Comparison of ENCODE assay signal across 27 mouse cellular contexts in genomic region chr6:73251336-73251735, GRCm38 (mm10). TPM values are rescaled to one million over a fixed set of nuclear protein-coding genes. Genes with fewer than 3 reads are reported as not detected.
DNase-seq lines count a peak whose midpoint lies in the region; ATAC-seq lines count a peak whose summit lies in the region.
"Had no signal": no experiment of that assay in that cellular context is flagged by ENCODE, and none has a peak within 500 bp of the region (broad histone marks: within the 10 kb centered on the region; RNA-seq: fewer than 3 reads in every experiment).

No protein-coding gene starts in this region.

- H3K9me3 ChIP-seq in kidney, embryonic 14.5 days (ENCODE audit: control insufficient read depth, low read length) = no peaks in the 10 kb centered on the region
- no peaks in the 10 kb centered on the region for H3K9me3 ChIP-seq in intestine, embryonic 15.5 days
- H3K9me3 ChIP-seq in hindbrain, embryonic 13.5 days = no peaks in the 10 kb centered on the region
- H3K9me3 ChIP-seq: embryonic facial prominence, embryonic 13.5 days; forebrain, embryonic 12.5 days; hindbrain, embryonic 12.5 days; limb, embryonic 10.5 days; neural tube, embryonic 13.5 days; stomach, embryonic 15.5 days had no signal

- H3K36me3 ChIP-seq in kidney, embryonic 14.5 days (ENCODE audit: control insufficient read depth, insufficient read depth, low read length) = 0 out of 2 replicates have a peak, but pooled peaks cover 1% of the 10 kb centered on the region
- H3K36me3 ChIP-seq in intestine, embryonic 15.5 days = no peaks in the 10 kb centered on the region
- peaks cover 1% of the 10 kb centered on the region for H3K36me3 ChIP-seq in hindbrain, embryonic 13.5 days
- H3K36me3 ChIP-seq: hindbrain, embryonic 12.5 days had no signal

- 90% methylated on average over 11 of the region's 11 CpGs for WGBS in kidney, embryonic 14.5 days
- 69% methylated on average over 11 of the region's 11 CpGs for WGBS in intestine, embryonic 15.5 days
- WGBS in hindbrain, embryonic 13.5 days = 98% methylated on average over 11 of the region's 11 CpGs

- no peak overlapping the region for H3K4me2 ChIP-seq in kidney, embryonic 14.5 days (replicated peaks; ENCODE audit: low read depth, low read length)
- H3K4me2 ChIP-seq in intestine, embryonic 15.5 days (replicated peaks) = 0 out of 2 replicates have a peak overlapping the region, but pooled peaks have one; percentile 2
- no peak overlapping the region for H3K4me2 ChIP-seq in hindbrain, embryonic 13.5 days
- H3K4me2 ChIP-seq: embryonic facial prominence, embryonic 13.5 days; forebrain, embryonic 12.5 days; hindbrain, embryonic 12.5 days; lung, embryonic 14.5 days; neural tube, embryonic 13.5 days; stomach, embryonic 15.5 days had no signal

- H3K9ac ChIP-seq in kidney, embryonic 14.5 days (ENCODE audit: low read depth, low read length) = no peak overlapping the region
- no peak overlapping the region for H3K9ac ChIP-seq in intestine, embryonic 15.5 days
- H3K9ac ChIP-seq in hindbrain, embryonic 13.5 days = no peak overlapping the region
- H3K9ac ChIP-seq: embryonic facial prominence, embryonic 13.5 days; forebrain, embryonic 12.5 days; hindbrain, embryonic 12.5 days; lung, embryonic 14.5 days; neural tube, embryonic 13.5 days; stomach, embryonic 15.5 days had no signal

- ATAC-seq in kidney, embryonic 14.5 days (ENCODE audit: low FRiP score, low TSS enrichment) = no peak
- no peak for ATAC-seq in intestine, embryonic 15.5 days
- ATAC-seq in megakaryocyte-erythroid progenitor cell, adult 5-6 weeks (replicated peaks; ENCODE audit: low FRiP score, low TSS enrichment, poor library complexity, severe bottlenecking) = no peak
- no peak for ATAC-seq in hindbrain, embryonic 13.5 days (ENCODE audit: low FRiP score)
- ATAC-seq: midbrain, embryonic 16.5 days had no signal

- H3K4me1 ChIP-seq in kidney, embryonic 14.5 days (ENCODE audit: control insufficient read depth, insufficient read depth, low read length) = peaks cover 10% of the 10 kb centered on the region
- H3K4me1 ChIP-seq in intestine, embryonic 15.5 days (replicated peaks) = peaks cover 15% of the 10 kb centered on the region
- peaks cover 19% of the 10 kb centered on the region for H3K4me1 ChIP-seq in hindbrain, embryonic 13.5 days (replicated peaks)

- peak; percentile 85 for DNase-seq in kidney, adult 11 months
- DNase-seq in kidney, adult 8-10 months = peak; percentile 84 to 85
- peak; percentile 25 to 53 for DNase-seq in kidney, postnatal 4 days
- DNase-seq: adrenal gland, postnatal 10 days; B cell, adult 2 months; cerebellum, adult 8-10 months; cerebellum, postnatal 36 days; embryo, embryonic 11 days; heart, adult 2 months; liver; lung, embryonic 14.5 days; right cerebral cortex, postnatal 4 days; thymus, postnatal 25 days had no signal

- no peaks in the 10 kb centered on the region for H3K27me3 ChIP-seq in kidney, embryonic 14.5 days (ENCODE audit: control insufficient read depth, insufficient read depth, low read length)
- H3K27me3 ChIP-seq in intestine, embryonic 15.5 days (replicated peaks) = no peaks in the 10 kb centered on the region
- no peaks in the 10 kb centered on the region for H3K27me3 ChIP-seq in hindbrain, embryonic 13.5 days
- H3K27me3 ChIP-seq: embryonic facial prominence, embryonic 13.5 days; forebrain, embryonic 12.5 days; hindbrain, embryonic 12.5 days; neural tube, embryonic 13.5 days; stomach, embryonic 15.5 days had no signal

- no peak overlapping the region for H3K4me3 ChIP-seq in kidney, embryonic 14.5 days (ENCODE audit: low read length)
- no peak overlapping the region for H3K4me3 ChIP-seq in intestine, embryonic 15.5 days (replicated peaks)
- H3K4me3 ChIP-seq in hindbrain, embryonic 13.5 days = no peak overlapping the region
- H3K4me3 ChIP-seq: embryonic facial prominence, embryonic 13.5 days; erythroblast, embryonic 14.5 days; forebrain, embryonic 12.5 days; heart, adult 2 months; hindbrain, embryonic 12.5 days; limb, embryonic 10.5 days; myocyte; neural tube, embryonic 13.5 days; stomach, embryonic 15.5 days had no signal

- H3K27ac ChIP-seq in kidney, embryonic 14.5 days (ENCODE audit: low read depth, low read length) = no peak overlapping the region
- no peak overlapping the region for H3K27ac ChIP-seq in intestine, embryonic 15.5 days
- no peak overlapping the region for H3K27ac ChIP-seq in hindbrain, embryonic 13.5 days
- H3K27ac ChIP-seq: embryonic facial prominence, embryonic 13.5 days; forebrain, embryonic 12.5 days; heart, adult 2 months; hindbrain, embryonic 12.5 days; limb, embryonic 10.5 days; neural tube, embryonic 13.5 days; stomach, embryonic 15.5 days had no signal

RNA-seq across cellular contexts. Expression of gene Suclg1, which starts 3.2 kb away (rescaled TPM):
- polyA plus RNA-seq in kidney, embryonic 14.5 days (2014; fragmentation: Nextera tagmentation; extraction: Ambion mirVana) = 206 and 227 TPM in 2 replicates
- 290 and 308 TPM in 2 replicates for polyA plus RNA-seq in intestine, embryonic 15.5 days (2015; fragmentation: Nextera tagmentation; extraction: Ambion mirVana)
- 99.3 and 99.9 TPM in 2 replicates for total RNA-seq in megakaryocyte-erythroid progenitor cell, adult 5-6 weeks (2014; fragmentation: Nextera tagmentation)
- 151 and 153 TPM in 2 replicates for total RNA-seq in megakaryocyte-erythroid progenitor cell, adult 5-6 weeks (2017)
- polyA plus RNA-seq in hindbrain, embryonic 13.5 days (2015; fragmentation: Nextera tagmentation; extraction: Ambion mirVana) = 135 and 142 TPM in 2 replicates

RNA-seq across cellular contexts. Expression of gene Dnah6, which starts 29.9 kb away (rescaled TPM):
- polyA plus RNA-seq in kidney, embryonic 14.5 days (2014; fragmentation: Nextera tagmentation; extraction: Ambion mirVana) = 0.05 and 0.06 TPM in 2 replicates
- 0.03 and 0.08 TPM in 2 replicates for polyA plus RNA-seq in intestine, embryonic 15.5 days (2015; fragmentation: Nextera tagmentation; extraction: Ambion mirVana)
- not detected in 2 replicates for total RNA-seq in megakaryocyte-erythroid progenitor cell, adult 5-6 weeks (2014; fragmentation: Nextera tagmentation)
- total RNA-seq in megakaryocyte-erythroid progenitor cell, adult 5-6 weeks (2017) = 0.04 TPM in 1 of 2 replicates, not detected in the other
- polyA plus RNA-seq in hindbrain, embryonic 13.5 days (2015; fragmentation: Nextera tagmentation; extraction: Ambion mirVana) = 0.23 and 0.47 TPM in 2 replicates
- total RNA-seq: MEL had no signal
- polyA plus RNA-seq: embryonic facial prominence, embryonic 13.5 days had no signal
